Mouse (Mus musculus) olfactory bulb, adult 2 months (tissue): Measurements from ENCODE around the gene Hadha. TPM values are rescaled to one million over a fixed set of nuclear protein-coding genes. Genes with fewer than 3 reads are reported as not detected.

Experiments
- H3K27ac ChIP-seq: fragments of 200-500 bp; 2 replicates; pipeline ENCODE4 v1.5.1; 2012; ENCODE audit warnings: low read depth, low read length; ENCODE audit not compliant: insufficient read depth
- H3K4me1 ChIP-seq: fragments of 200-500 bp; 2 replicates; pipeline ENCODE4 v1.6.1; 2012; ENCODE audit warnings: low read length; ENCODE audit not compliant: control insufficient read depth, insufficient read depth
- H3K4me3 ChIP-seq: fragments of 200-500 bp; 2 replicates; pipeline ENCODE4 v1.5.1; 2012; ENCODE audit warnings: mild to moderate bottlenecking, low read depth, low read length, moderate library complexity; ENCODE audit not compliant: insufficient read depth
- CTCF ChIP-seq: fragments of 200-500 bp; IDR thresholded peaks from 2 replicates; pipeline ENCODE4 v1.5.1; 2012; ENCODE audit warnings: low read depth, mild to moderate bottlenecking, low read length, moderate library complexity; ENCODE audit not compliant: insufficient read depth
- POLR2A ChIP-seq: fragments of 200-500 bp; IDR thresholded peaks from 2 replicates; pipeline ENCODE4 v1.6.1; 2012; ENCODE audit warnings: mild to moderate bottlenecking, low read depth, low read length, moderate library complexity; ENCODE audit not compliant: insufficient read depth
- WGBS: fragments of 180-500 bp; shearing (Covaris S2); methylation state at CpG from one replicate; pipeline ENCODE4 v1.1.7; 2018; 5-methylcytosine and 5-hydroxymethylcytosine counted together
- polyA plus RNA-seq: library from polyadenylated mRNA; stranded (reverse); fragments of >200 nt; gene quantifications from 2 replicates; pipeline ENCODE4 v1.2.4, GENCODE M21; 2012; ENCODE audit warnings: low replicate concordance; ENCODE audit not compliant: missing spikeins, insufficient read depth, insufficient read length

Hadha gene
- polyA plus RNA-seq, 1 experiment, result 248 TPM

DNA sequence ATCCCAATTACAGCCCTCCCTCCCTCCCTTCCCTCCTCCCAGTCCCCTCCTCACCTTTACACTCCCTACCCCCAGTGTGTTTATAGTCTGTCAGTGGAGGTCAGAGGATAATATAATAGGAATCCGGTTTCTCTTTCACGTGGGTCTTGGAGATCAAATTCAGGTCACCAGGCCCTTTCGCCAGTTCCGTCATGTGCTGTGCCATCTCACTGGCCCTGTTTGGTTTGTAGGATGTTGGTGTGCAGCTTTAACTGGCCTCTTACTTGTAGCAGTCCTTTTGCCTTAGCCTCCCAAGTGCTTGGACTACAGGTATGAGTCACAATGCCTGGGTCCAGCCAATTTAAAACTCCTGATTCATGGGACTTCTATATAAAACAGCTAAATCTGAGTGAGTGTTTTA, 20.8 kb upstream of the Hadha start:
- Histone ChIP-seq H3K27ac (no peak overlapping the region), H3K4me3 (no peak overlapping the region), H3K4me1 (no peaks in the 10 kb centered on the region)
- no peak for TF ChIP-seq POLR2A
- TF ChIP-seq CTCF, result no peak
- WGBS, result 80% methylated on average over 4 of the region's 4 CpGs

DNA sequence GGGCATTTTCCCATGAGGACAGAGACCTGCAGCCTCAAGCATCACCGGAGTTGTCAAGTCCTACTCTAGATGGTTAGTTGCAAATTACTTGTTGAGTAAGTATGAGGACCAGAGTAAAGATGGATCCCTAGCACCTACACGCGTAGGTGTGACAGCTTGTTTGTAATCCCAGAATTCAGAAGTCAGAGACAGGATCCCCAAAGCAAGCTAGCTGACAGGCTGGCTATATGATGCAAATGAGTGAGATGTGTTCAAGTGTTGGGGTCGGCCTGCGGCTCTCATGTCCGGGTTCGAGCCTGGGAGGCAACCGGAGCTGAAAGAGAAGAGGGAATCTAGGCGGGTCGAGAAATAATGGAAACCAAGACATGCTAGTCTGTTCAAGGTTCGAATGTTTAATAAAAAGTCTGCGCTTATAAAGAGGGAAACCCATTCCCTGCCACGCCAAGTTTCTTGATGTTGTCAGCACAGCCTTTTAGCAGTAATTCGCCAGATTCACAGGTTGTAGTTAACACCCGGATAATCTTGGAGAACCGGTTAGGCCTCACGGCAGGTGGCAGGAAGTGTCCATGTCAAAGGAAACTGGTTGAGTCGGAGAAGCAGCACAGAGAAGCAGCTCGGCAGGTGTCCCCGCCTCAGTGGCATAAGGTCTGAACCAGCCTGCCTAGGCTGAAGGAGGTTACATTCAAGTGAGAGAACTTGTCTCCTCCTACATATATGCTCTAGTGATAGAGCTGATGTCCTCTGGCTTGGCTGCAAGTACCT, 18.1 kb upstream of the Hadha start:
- WGBS, result 64% methylated on average over 20 of the region's 20 CpGs
- Histone ChIP-seq H3K4me1 (no peaks in the 10 kb centered on the region), H3K4me3 (no peak overlapping the region), H3K27ac (no peak overlapping the region)
- TF ChIP-seq CTCF, result no peak
- no peak for TF ChIP-seq POLR2A

DNA sequence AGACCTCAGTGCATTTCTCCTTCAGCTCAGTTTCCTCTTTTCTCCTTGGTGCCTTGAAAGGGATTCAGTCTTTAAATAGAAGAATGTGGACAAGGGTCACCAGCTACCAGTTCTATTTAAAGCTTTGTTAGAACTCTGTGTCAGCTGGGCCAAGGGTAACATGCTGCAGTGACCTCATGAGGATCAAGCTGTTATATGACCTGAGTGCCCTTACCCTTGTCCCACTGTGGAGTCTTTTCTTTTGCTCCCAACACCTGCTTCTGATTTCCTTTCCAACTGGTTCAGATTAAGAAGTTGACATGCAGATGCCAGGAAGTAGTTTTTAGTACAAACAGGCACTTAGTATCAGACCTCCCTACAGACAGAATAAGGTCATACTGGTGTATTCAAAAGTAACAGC, 17.2 kb upstream of the Hadha start:
- no peak for TF ChIP-seq CTCF
- no peak for TF ChIP-seq POLR2A
- no peak overlapping the region for H3K4me3 ChIP-seq

DNA sequence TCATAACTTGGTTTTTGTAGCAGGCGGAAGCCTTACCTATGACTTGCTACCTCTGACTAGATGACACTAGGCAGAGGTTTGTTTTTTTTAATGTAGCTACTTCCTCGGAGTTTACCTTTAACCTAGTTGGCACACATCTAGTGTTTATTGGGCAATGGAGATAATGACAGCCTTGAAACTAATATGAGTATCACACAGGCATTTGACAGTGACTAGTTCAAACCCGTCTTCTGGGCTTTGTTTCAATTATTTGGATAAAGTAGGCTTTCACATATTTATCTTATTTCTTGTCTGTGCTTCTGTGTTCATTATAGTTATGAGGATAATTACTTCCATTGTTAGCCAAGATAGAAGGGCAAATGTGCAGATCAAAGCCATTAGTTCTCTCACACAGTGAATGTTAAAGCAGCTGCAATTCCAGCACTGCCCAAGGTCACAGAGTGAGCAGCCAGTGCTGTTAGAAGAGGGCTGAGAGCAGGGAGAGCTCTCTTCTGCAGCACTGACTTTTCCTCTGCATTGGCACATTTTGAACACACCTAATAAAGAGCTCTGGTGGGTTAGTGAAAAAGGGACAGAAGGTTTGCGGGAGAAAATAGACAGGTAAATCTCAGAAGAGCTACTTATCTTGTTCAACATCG, 15.5 kb upstream of the Hadha start:
- no peak overlapping the region for H3K27ac ChIP-seq
- TF ChIP-seq CTCF (no peak), POLR2A (no peak)
- WGBS, result 80% methylated on average over 5 of the region's 5 CpGs
- no peak overlapping the region for H3K4me3 ChIP-seq
- no peaks in the 10 kb centered on the region for H3K4me1 ChIP-seq

More for the DNA sequence above, 17.2 kb upstream of the Hadha start:
- Histone ChIP-seq H3K4me1 (no peaks in the 10 kb centered on the region), H3K27ac (no peak overlapping the region)

DNA sequence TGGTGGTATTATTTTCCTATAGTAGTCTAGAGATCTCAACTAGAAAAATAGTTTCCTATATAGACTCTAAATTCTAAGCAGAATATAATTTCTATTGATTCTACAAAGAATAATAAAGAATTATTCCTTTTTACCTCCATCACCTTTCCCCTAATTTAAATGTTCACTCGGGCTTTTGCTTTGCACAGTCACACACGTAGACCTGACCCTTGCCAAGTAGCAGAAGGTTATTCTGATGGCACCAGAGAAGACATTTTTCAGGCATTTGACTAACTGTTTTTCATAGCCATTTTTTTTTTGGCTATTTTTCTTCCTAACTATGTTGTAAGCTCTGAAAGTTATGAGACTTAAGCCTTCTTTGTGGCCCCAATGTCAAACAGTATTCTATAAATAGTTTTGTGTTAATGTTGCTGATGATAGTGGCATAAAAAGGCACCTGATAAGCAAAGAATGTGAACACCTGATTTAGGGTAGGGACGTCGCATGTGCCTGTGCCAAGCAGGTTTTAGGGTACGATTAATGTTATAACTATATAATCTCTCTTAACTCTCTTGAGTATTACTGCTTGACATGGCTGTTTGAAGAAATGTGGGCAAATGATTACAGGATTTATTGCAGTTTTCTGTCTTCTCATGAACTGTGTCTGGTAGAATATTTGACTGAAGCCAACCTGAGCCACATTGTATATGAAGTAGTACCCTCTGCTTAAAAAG, 10.4 kb upstream of the Hadha start:
- Histone ChIP-seq H3K27ac (no peak overlapping the region), H3K4me3 (no peak overlapping the region), H3K4me1 (no peaks in the 10 kb centered on the region)
- 85% methylated on average over 5 of the region's 5 CpGs for WGBS
- no peak for TF ChIP-seq POLR2A
- no peak for TF ChIP-seq CTCF

DNA sequence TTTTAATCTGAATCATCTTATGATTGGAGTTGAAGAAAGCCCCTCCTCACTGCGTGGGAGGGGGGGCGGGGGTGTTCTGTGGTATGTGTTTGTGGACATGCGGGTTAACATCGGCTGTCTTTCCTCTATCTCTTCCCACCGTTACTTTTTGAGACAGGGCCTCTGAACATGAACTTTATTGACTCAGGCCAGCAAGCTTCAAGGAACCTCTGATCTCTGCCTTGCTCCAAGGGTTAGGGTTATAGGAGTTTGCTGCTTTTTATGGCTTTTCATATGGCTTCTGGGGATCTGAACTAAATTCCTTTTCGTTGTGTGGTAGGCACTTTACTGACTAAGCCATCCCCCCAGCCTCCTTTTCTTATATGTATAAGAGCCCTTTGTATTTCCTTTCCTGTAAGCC, 7.4 kb upstream of the Hadha start:
- H3K4me1 ChIP-seq, result 0 out of 2 replicates have a peak, but pooled peaks cover 2% of the 10 kb centered on the region
- TF ChIP-seq POLR2A (no peak), CTCF (no peak)
- 85% methylated on average over 6 of the region's 6 CpGs for WGBS
- no peak overlapping the region for H3K4me3 ChIP-seq
- H3K27ac ChIP-seq, result no peak overlapping the region

DNA sequence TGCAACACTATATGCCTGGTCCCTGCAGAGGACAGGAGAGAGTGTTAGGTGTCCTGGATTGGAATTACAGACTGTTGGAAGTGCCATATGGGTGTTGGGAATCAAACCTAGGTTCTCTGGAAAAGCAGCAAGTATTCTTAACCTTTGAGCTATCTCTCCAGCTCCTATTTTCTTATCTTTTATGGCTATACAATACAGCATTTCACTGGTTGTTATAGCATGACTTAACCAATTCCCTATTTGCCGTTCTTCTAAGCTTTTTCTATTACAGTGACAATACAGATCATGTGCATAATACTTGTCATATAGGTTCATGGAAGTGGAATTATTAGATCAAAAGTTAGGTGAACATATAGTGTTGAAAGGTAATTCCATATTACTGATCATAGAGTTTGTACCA, 6.9 kb upstream of the Hadha start:
- no peak for TF ChIP-seq CTCF
- no peak for TF ChIP-seq POLR2A
- H3K4me3 ChIP-seq, result no peak overlapping the region
- H3K27ac ChIP-seq, result no peak overlapping the region
- 93% methylated on average over 1 of the region's 1 CpGs for WGBS
- H3K4me1 ChIP-seq, result 0 out of 2 replicates have a peak, but pooled peaks cover 2% of the 10 kb centered on the region

DNA sequence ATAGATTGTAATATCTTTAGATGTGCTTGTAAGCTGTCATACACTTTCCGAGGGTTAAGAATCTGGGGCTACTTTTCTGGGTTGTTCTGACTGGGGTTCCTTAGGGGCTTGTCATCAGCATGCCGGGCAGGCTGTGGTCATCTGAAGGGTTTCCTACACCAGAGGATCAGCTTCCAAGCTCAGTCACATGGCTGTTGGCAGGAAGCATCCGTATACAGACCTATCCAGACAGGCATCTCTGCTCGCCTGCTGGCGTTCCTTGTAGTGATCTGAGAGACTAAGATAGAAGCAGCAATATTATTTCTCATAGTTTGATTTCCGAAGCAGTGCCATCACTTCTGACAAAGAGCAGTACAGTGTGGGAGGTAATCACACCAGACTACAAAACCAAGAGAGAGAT, 4.6 kb upstream of the Hadha start:
- 79% methylated on average over 6 of the region's 6 CpGs for WGBS
- Histone ChIP-seq H3K4me3 (no peak overlapping the region), H3K27ac (no peak overlapping the region), H3K4me1 (0 out of 2 replicates have a peak, but pooled peaks cover 2% of the 10 kb centered on the region)
- TF ChIP-seq POLR2A (no peak), CTCF (no peak)
